Mouse (Mus musculus): Measurements from ENCODE around the gene Ntmt1. TPM values are rescaled to one million over a fixed set of nuclear protein-coding genes. Genes with fewer than 3 reads are reported as not detected.

Ntmt1 gene
- polyA plus RNA-seq, 1 experiment = 71.2 TPM

DNA sequence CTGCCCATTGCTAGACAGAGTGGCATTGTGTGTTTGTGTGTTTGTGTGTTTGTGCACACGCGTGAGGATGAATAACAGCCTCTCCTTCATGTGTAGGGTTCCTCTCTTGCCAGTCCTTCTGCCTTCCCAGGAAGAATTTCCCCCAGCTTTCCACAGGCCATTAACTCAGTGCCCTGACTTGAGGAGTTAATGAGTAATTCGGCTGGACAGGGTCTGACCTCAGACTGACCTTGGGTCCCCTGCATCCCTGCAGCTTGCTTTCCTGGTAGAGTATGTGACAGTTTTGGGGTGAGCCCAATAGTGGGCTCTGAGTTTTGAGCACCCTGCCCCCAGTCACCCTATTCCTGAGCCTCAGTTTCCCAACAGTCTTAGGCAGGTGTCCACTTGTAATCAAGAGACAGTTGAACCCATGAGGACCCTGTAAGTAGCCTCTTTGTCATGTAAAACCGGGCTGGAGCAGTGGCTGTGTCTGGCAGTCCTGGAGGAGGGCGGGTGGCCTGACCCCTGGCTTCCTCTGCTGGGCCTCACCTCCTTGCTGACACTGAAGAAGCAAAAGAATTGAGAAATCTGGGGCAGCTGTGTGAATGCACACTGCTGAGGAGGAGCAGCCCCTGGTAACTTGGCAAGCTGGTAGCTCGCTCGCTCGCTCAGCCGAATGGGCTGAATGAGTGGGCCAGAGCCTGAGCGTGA is 47.6 kb upstream of the Ntmt1 start:
- no peaks in the 10 kb centered on the region for H3K79me2 ChIP-seq (ENCODE audit: control insufficient read depth, insufficient read depth)
- H3K4me2 ChIP-seq (ENCODE audit: low read depth) = no peak overlapping the region
- no peak overlapping the region for H3K4me3 ChIP-seq
- TF ChIP-seq MYOD1 (IDR thresholded peaks at IDR 0.05; ENCODE audit: control insufficient read depth in 1 of 3, insufficient read length in 2 of 3, low read depth in 2 of 3) (no peak), E2F4 (IDR thresholded peaks at IDR 0.05; ENCODE audit: insufficient read depth) (no peak), POLR2AphosphoS2 (IDR thresholded peaks at IDR 0.05; ENCODE audit: insufficient read length, low read depth) (no peak), USF1 (IDR thresholded peaks at IDR 0.05; ENCODE audit: low read depth) (no peak), MAX (IDR thresholded peaks at IDR 0.05; ENCODE audit: low read depth) (no peak), CEBPB (IDR thresholded peaks at IDR 0.05; ENCODE audit: insufficient read depth, poor library complexity, severe bottlenecking) (no peak), TCF3 (IDR thresholded peaks at IDR 0.05; ENCODE audit: insufficient read length, low read depth) (no peak), TCF12 (IDR thresholded peaks at IDR 0.05; ENCODE audit: insufficient read depth, poor library complexity, severe bottlenecking) (no peak), POLR2A (IDR thresholded peaks at IDR 0.05; ENCODE audit: insufficient read length, low read depth) (no peak), SRF (IDR thresholded peaks at IDR 0.05; ENCODE audit: control insufficient read depth, insufficient read length, low read depth) (no peak), REST (IDR thresholded peaks at IDR 0.05; ENCODE audit: insufficient read depth, insufficient read length) (no peak), MYOG (IDR thresholded peaks at IDR 0.05; ENCODE audit: control insufficient read depth in 1 of 3, insufficient read depth in 1 of 3, insufficient read length in 2 of 3, low read depth in 2 of 3) (no peak)
- no peaks in the 10 kb centered on the region for H3K36me3 ChIP-seq (ENCODE audit: control insufficient read depth, insufficient read depth)
- H3K27me3 ChIP-seq (ENCODE audit: control insufficient read depth, insufficient read depth, insufficient read length) = no peaks in the 10 kb centered on the region
- H3ac ChIP-seq (ENCODE audit: control insufficient read depth, insufficient read length) = no peak overlapping the region

DNA sequence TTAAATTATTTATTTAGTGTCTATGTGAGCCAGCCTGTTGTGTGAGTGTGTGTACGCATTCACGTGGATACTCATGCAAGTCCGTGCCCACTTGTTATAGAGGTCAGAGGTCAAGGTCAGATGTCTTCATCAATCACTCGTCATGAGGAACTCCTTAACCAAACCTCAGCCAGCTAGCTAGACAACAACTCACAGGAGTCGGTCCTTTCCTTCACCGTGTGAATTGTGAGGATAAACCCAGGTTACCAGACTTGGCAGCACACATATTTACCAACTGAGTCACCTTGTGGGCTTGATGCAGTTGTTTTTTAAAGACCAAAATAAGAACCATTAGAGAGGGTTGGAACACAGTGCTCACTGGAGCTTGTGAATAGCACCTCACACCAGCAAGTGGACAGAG is 46.9 kb upstream of the Ntmt1 start:
- Histone ChIP-seq H3K36me3 (ENCODE audit: control insufficient read depth, insufficient read depth) (no peaks in the 10 kb centered on the region), H3K27me3 (ENCODE audit: control insufficient read depth, insufficient read depth, insufficient read length) (no peaks in the 10 kb centered on the region), H3K79me2 (ENCODE audit: control insufficient read depth, insufficient read depth) (no peaks in the 10 kb centered on the region), H3ac (ENCODE audit: control insufficient read depth, insufficient read length) (no peak overlapping the region), H3K4me2 (ENCODE audit: low read depth) (no peak overlapping the region), H3K4me3 (no peak overlapping the region)
- TF ChIP-seq E2F4 (IDR thresholded peaks at IDR 0.05; ENCODE audit: insufficient read depth) = no peak
- no peak for TF ChIP-seq USF1 (IDR thresholded peaks at IDR 0.05; ENCODE audit: low read depth)
- no peak for TF ChIP-seq MAX (IDR thresholded peaks at IDR 0.05; ENCODE audit: low read depth)
- no peak for TF ChIP-seq MYOD1 (IDR thresholded peaks at IDR 0.05; ENCODE audit: control insufficient read depth in 1 of 3, insufficient read length in 2 of 3, low read depth in 2 of 3)
- no peak for TF ChIP-seq MYOG (IDR thresholded peaks at IDR 0.05; ENCODE audit: control insufficient read depth in 1 of 3, insufficient read depth in 1 of 3, insufficient read length in 2 of 3, low read depth in 2 of 3)
- TF ChIP-seq REST (IDR thresholded peaks at IDR 0.05; ENCODE audit: insufficient read depth, insufficient read length) = no peak
- no peak for TF ChIP-seq POLR2AphosphoS2 (IDR thresholded peaks at IDR 0.05; ENCODE audit: insufficient read length, low read depth)
- TF ChIP-seq TCF12 (IDR thresholded peaks at IDR 0.05; ENCODE audit: insufficient read depth, poor library complexity, severe bottlenecking) = no peak

DNA sequence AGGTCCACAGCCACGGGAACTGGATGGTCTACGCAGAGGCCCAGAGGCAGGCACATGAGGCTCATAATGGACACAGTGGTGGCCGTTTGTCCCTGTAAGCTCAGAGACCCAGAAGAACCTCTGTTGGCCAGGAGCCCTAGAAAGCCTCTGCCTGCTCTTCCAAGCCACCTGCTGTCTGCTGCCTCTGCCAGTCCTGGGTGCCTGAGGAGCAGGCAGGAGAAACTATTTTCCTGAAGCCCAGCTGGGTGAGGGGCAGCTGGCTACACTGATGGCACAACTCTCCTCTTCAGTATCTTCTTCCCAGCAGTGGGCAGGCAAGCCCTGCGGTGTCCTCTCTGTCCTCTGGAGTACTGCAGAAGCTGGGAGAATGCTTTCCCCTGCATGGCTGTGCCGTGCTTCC is 41.2 kb upstream of the Ntmt1 start:
- no peak overlapping the region for H3ac ChIP-seq (ENCODE audit: control insufficient read depth, insufficient read length)
- H3K79me2 ChIP-seq (ENCODE audit: control insufficient read depth, insufficient read depth) = no peaks in the 10 kb centered on the region
- no peaks in the 10 kb centered on the region for H3K27me3 ChIP-seq (ENCODE audit: control insufficient read depth, insufficient read depth, insufficient read length)
- H3K36me3 ChIP-seq (ENCODE audit: control insufficient read depth, insufficient read depth) = no peaks in the 10 kb centered on the region
- no peak overlapping the region for H3K4me2 ChIP-seq (ENCODE audit: low read depth)
- no peak for TF ChIP-seq POLR2A (IDR thresholded peaks at IDR 0.05; ENCODE audit: insufficient read length, low read depth)
- peak in 2 of 3 experiments; percentile 5 to 62 for TF ChIP-seq MYOG (IDR thresholded peaks at IDR 0.05; ENCODE audit: control insufficient read depth in 1 of 3, insufficient read depth in 1 of 3, insufficient read length in 2 of 3, low read depth in 2 of 3)
- no peak for TF ChIP-seq TCF3 (IDR thresholded peaks at IDR 0.05; ENCODE audit: insufficient read length, low read depth)
- no peak for TF ChIP-seq SRF (IDR thresholded peaks at IDR 0.05; ENCODE audit: control insufficient read depth, insufficient read length, low read depth)
- peak in 2 of 3 experiments; percentile 41 to 59 for TF ChIP-seq MYOD1 (IDR thresholded peaks at IDR 0.05; ENCODE audit: control insufficient read depth in 1 of 3, insufficient read length in 2 of 3, low read depth in 2 of 3)
- no peak for TF ChIP-seq MAX (IDR thresholded peaks at IDR 0.05; ENCODE audit: low read depth)
- no peak for TF ChIP-seq USF1 (IDR thresholded peaks at IDR 0.05; ENCODE audit: low read depth)
- no peak for TF ChIP-seq TCF12 (IDR thresholded peaks at IDR 0.05; ENCODE audit: insufficient read depth, poor library complexity, severe bottlenecking)
- no peak for TF ChIP-seq POLR2AphosphoS2 (IDR thresholded peaks at IDR 0.05; ENCODE audit: insufficient read length, low read depth)
- no peak for TF ChIP-seq E2F4 (IDR thresholded peaks at IDR 0.05; ENCODE audit: insufficient read depth)
- no peak for TF ChIP-seq REST (IDR thresholded peaks at IDR 0.05; ENCODE audit: insufficient read depth, insufficient read length)
- no peak overlapping the region for H3K4me3 ChIP-seq

DNA sequence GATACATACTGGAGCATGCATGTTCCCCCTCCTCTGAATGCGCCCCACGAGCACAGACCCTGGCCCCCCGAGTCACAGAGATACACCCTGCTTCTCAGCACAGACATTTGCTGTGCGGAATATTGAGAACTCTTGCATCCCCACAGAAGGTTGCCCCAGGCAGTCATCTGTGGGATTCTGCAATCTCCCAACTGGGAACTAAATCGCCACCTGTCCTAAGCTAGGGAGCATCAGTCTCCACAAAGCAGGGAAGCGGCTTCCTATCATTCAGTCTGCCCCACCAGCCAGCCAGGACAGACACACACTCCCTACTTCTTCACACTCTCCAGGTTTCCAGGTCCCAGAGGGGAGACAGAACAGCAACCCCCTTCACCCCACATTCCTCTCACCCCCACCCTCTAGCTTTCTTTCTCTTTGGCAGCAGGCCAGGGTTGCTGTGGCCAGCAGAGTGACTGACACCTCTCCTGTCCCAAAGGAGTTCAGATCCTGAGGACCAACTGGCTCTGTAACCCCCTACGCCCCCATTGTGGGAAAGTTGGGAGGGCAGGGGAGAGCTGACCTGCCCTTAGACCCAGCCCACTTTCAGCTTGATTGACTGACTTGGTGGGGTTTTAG is 39.9 kb upstream of the Ntmt1 start:
- H3K27me3 ChIP-seq (ENCODE audit: control insufficient read depth, insufficient read depth, insufficient read length) = no peaks in the 10 kb centered on the region
- no peak for TF ChIP-seq MYOD1 (IDR thresholded peaks at IDR 0.05; ENCODE audit: control insufficient read depth in 1 of 3, insufficient read length in 2 of 3, low read depth in 2 of 3)
- no peak for TF ChIP-seq CEBPB (IDR thresholded peaks at IDR 0.05; ENCODE audit: insufficient read depth, poor library complexity, severe bottlenecking)
- TF ChIP-seq SRF (IDR thresholded peaks at IDR 0.05; ENCODE audit: control insufficient read depth, insufficient read length, low read depth) = no peak
- TF ChIP-seq MAX (IDR thresholded peaks at IDR 0.05; ENCODE audit: low read depth) = no peak
- TF ChIP-seq TCF3 (IDR thresholded peaks at IDR 0.05; ENCODE audit: insufficient read length, low read depth) = no peak
- TF ChIP-seq USF1 (IDR thresholded peaks at IDR 0.05; ENCODE audit: low read depth) = no peak
- no peak for TF ChIP-seq REST (IDR thresholded peaks at IDR 0.05; ENCODE audit: insufficient read depth, insufficient read length)
- TF ChIP-seq TCF12 (IDR thresholded peaks at IDR 0.05; ENCODE audit: insufficient read depth, poor library complexity, severe bottlenecking) = no peak

More for the DNA sequence above, 39.9 kb upstream of the Ntmt1 start:
- no peak overlapping the region for H3ac ChIP-seq (ENCODE audit: control insufficient read depth, insufficient read length)
- no peaks in the 10 kb centered on the region for H3K36me3 ChIP-seq (ENCODE audit: control insufficient read depth, insufficient read depth)
- H3K4me2 ChIP-seq (ENCODE audit: low read depth) = no peak overlapping the region
- no peaks in the 10 kb centered on the region for H3K79me2 ChIP-seq (ENCODE audit: control insufficient read depth, insufficient read depth)
- no peak overlapping the region for H3K4me3 ChIP-seq
